Mouse (Mus musculus) frontal cortex, postnatal 10 days (tissue): ENCODE data around the gene Mansc1.
"Not testable (repeated sequence)": the region's sequence is repeated elsewhere in the genome, so short reads cannot be mapped to it uniquely, and the experiment has no call there.

Experiments
- DNase-seq, 2 experiments: peaks; one replicate each; pipeline ENCODE4 v3.0.0; 2022; ENCODE audit warnings: low spot score in 2 of 2, mixed read lengths in 1 of 2

Mansc1 gene

GRCm38 (mm10) chr6:134631947-134632687 is at the start of gene Mansc1:
Gene Mansc1 (minus strand): TSS chr6:134632488.
- DNase-seq, result peak in 1 of 2 experiments; percentile 24

DNA sequence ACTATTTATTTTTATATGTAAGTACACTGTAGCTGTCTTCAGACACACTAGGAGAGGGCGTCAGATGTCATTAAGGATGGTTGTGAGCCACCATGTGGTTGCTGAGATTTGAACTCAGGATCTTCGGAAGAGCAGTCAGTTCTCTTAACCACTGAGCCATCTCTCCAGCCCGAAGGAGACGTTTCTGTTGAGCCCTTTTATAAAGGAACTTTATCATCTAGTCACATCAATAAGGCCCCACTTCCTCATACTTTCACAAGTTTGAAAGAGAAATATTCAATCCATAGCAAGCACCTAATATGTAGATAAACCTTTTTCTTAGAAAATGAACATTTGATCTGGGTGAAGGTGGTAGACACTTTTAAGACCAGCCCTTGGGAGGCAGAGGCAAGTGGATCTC is 47.0 kb upstream of the Mansc1 start:
- DNase-seq, result not testable (repeated sequence)

- no peak for DNase-seq
These were observed 45.7 kb upstream of the Mansc1 start for GRCm38 (mm10) chr6:134678037-134678436.

DNA sequence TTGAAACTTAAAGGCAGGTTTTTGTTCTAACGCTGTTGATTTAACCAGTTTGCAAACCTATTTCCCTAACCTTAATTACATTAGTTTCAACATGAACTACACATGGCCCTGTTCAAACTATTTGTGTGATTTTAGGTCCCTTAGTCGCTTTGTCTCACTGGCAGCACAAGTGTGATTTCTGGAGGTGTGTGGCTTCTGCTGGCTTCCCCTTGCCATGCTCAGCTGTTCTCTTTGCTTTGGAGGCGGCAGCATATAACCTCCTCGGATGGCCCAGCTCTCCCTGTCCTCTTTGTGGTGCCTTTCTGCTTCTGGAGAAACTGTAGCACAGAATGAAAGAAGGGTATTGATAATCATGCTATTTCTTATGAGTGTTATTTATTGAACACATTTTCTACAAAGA is 45.2 kb upstream of the Mansc1 start:
- DNase-seq, result no peak

DNA sequence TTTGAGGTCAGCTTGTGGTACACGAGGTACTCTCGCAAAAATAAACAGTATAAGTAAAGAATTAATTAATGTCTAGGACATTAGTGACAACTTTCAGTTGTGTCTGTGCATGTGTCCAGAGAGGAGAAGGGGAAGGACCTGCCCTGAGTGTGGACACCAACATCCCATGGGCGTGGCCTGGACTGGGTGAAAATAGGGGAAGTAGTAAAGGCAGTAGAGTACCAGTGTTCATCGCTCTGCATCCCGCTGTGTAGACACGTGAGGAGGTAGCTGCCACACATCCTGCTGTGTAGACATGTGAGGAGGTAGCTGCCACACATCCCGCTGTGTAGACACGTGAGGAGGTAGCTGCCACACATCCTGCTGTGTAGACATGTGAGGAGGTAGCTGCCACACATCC is 41.4 kb upstream of the Mansc1 start:
- DNase-seq, result not testable (repeated sequence)

DNA sequence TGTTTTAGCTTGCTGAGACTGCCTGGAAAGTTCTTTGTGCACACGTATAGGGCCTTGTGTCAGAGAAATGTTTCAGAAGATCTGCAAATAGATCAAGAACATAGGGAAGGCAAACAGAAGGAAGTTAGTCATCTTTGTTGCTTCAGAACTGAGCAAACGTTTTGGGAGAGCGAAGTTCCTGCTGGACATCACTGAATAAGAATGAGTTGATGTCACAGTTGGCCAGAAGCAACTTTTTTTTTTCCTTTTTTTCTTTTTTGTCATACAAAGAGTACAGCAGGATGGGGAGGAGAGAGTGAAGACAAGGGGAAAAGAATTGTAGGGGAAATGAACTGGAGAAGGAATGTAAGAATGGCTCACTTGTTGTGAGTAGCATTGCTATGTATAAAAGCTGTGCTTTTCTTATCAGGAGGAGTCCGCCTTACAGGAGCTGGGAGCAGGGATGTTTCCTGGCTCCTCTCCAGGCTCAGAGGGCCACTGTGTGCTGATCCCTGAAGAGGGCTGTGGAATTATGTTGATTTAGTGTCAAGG is 38.7 kb upstream of the Mansc1 start:
- DNase-seq, result no peak

GRCm38 (mm10) chr6:134669179-134669865 is 37.0 kb upstream of the Mansc1 start:
- DNase-seq, result no peak

DNA sequence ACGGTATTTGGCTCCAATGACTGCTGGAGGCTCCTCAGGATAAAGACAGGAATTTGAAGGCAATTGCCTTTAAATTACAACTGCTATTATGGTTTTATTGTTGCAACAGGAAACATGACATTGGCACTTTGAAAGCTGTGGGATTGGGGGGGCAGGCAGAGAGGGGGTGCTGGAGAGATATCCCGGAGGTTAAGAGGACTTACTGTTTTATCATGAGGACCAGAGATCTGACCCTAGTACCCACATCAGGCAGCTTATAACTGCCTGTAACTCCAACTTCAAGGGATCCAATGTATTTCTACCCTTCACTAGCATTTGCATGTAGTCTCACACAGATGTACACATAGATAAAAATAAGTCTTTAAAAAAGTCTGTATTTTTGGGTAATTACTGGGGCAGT is 36.2 kb upstream of the Mansc1 start:
- no peak for DNase-seq

GRCm38 (mm10) chr6:134665817-134666216 is 33.5 kb upstream of the Mansc1 start:
- DNase-seq, result no peak

- DNase-seq, result no peak
These were observed 32.3 kb upstream of the Mansc1 start for GRCm38 (mm10) chr6:134664573-134664972.

GRCm38 (mm10) chr6:134660714-134661406 is 28.6 kb upstream of the Mansc1 start:
- no peak for DNase-seq

GRCm38 (mm10) chr6:134659108-134659958 is 27.0 kb upstream of the Mansc1 start:
- no peak for DNase-seq

DNA sequence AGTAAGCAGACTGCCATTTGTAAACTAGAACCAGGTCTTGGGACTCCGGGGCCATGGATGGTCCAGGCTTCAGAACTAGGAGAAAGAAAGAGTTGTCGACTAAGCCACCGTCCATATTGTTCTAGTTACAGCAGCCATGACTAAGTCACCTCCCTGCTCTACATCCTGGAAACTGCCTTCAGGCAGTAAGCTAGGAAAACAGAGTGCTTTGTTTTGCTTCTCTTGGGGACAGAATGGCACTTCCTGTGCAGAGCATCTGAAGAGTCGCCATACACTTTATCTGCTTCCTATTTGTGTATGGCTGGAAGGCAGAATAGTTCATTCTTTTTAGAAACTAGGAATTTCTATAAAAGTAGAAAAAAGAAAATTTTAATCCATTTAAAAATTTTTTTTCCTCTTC is 24.2 kb upstream of the Mansc1 start:
- DNase-seq, result no peak

- DNase-seq, result no peak
These were observed 16.1 kb upstream of the Mansc1 start for GRCm38 (mm10) chr6:134648356-134648755.

DNA sequence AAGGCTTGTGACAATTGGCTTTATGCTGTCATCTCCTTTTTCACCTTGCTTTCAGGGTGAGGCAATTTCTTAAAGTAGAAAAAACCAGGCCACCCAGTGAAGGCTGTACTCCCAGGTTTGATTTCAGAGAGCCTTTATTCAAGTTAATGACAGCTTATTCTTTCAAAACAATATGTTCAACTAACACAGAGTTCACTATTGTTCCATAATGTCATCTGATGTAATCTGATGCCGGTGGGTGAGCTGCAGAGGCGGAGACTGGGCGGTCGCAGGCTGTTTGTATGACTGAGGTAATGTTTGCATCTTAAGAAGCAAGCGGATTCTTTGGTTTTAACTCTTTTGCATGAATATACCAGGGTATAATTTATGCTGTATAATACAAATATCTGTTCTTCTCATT is 15.3 kb upstream of the Mansc1 start:
- no peak for DNase-seq

DNA sequence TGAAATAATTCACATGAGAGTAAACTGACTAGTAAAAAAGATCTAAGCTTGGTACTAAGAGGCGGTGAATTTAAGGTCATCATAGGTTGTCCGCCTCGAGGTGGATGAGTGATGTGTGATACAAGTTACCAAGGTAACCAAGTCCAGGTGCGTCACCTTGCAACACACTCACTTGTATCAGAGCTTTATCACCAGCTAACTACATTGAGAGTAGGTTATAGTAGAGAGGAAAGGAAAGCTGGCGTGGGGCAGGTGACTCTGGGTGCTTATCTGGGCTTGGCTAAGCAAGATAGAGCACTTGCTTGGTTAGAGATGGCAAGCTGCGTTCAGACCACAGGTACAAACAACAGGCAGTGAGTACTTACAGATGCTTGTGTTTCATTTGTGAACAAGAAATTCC is 14.5 kb upstream of the Mansc1 start:
- DNase-seq, result no peak

GRCm38 (mm10) chr6:134643296-134643695 is 11.0 kb upstream of the Mansc1 start:
- no peak for DNase-seq

DNA sequence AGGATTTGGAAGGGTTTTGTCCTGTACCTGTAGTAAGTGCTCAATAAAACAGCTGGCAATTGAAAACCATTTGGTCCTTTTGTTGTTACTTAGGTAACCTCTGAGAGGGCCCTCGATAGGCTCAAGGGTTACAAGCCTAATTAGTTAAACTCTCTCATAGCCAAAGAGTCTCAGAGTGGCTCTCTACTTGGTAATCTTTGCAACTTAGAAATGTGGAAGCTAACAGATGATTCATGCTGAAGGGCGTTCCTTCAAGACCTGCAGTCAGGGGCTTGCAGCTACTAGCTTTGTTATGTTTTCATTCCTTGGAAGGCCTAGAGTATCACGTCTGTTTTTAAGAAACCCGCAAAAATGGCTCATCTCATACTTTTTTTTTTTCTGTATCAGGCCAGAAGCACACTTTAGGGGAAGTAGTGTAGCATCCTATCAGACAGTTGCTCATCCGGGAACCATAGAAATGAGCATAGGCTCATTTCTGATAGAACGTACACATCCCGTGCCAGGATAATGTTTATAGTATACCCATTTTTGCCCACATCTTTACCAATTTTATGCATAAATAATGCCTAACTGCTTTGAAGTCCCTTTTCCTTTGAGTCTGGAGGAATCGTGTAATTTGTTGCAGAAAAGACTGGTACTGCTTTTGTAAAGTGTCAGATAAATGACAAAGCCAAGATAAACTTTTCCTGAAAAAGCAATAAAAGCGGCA is 9.6 kb upstream of the Mansc1 start:
- no peak for DNase-seq

GRCm38 (mm10) chr6:134640485-134641475 is 8.5 kb upstream of the Mansc1 start:
- DNase-seq, result peak; percentile 88 to 93

DNA sequence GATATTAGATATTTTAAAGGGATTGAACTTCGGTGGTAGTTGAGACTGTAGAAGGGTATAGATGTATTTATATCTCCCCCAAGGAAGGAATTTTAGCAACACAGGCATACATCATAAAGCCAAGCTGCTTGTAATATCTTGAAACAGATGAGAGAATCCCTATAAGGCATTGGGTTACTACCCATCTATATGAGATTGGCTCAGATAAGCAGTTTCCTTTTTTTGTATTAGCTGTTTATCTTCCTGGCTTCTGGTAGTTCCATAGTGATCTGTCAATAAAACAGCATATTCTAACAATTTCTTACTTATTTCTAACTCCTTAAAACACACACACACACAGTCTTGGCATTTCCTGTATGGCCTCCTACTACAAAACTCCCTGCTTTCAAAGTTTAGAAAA is 7.6 kb upstream of the Mansc1 start:
- DNase-seq, result no peak
